Mouse (Mus musculus): ENCODE results near the gene Gm20604. TPM values are rescaled to one million over a fixed set of nuclear protein-coding genes. Genes with fewer than 3 reads are reported as not detected.
A peak's percentile ranks its signal among the peaks of the same experiment; 100 is the strongest.

Gene Gm20604
- total RNA-seq, 1 experiment, result 10.1 TPM

- H3K27ac ChIP-seq (ENCODE audit: insufficient read depth, low read depth, low read length, poor library complexity, severe bottlenecking), result no peak overlapping the region
- TF ChIP-seq ZNF384 (IDR thresholded peaks at IDR 0.05; ENCODE audit: low read depth, low read length) (no peak), ZC3H11A (IDR thresholded peaks at IDR 0.05; ENCODE audit: borderline replicate concordance, low read depth, low read length) (no peak), HCFC1 (IDR thresholded peaks at IDR 0.05; ENCODE audit: borderline replicate concordance, insufficient read depth, low read length) (no peak), MAFK (IDR thresholded peaks at IDR 0.05; ENCODE audit: insufficient read depth, low read depth, low read length) (no peak), CHD2 (IDR thresholded peaks at IDR 0.05; ENCODE audit: low read depth, low read length) (no peak)
- peaks cover 36% of the 10 kb centered on the region for H3K36me3 ChIP-seq (ENCODE audit: control insufficient read depth, insufficient read depth, low read length, poor library complexity, severe bottlenecking)
- in situ Hi-C loops (cut with MboI; ENCODE audit: low sequenced_read_pairs in 2 of 2, unreplicated experiment in 2 of 2), result loop anchor here in 1 of 2 experiments (25.0 kb wide), 1 partner anchor 776 kb away; the partner anchor contains the start of gene Cpsf2
- H3K4me1 ChIP-seq (ENCODE audit: control insufficient read depth in 2 of 2, insufficient read depth in 2 of 2, low read length in 2 of 2, poor library complexity in 1 of 2), result peaks cover 2% of the 10 kb centered on the region in 2 experiments; a peak in 1 of 4 replicates
- H3K9me3 ChIP-seq (ENCODE audit: control insufficient read depth, insufficient read depth, low read depth, low read length), result no peaks in the 10 kb centered on the region
- no peak for DNase-seq (ENCODE audit: low read depth, low spot score)
- no peak overlapping the region for H3K9ac ChIP-seq (ENCODE audit: insufficient read depth, low read depth, low read length, poor library complexity, severe bottlenecking)
- H3K4me3 ChIP-seq (ENCODE audit: insufficient read depth in 1 of 2, low read depth in 1 of 2, low read length in 2 of 2, poor library complexity in 1 of 2, severe bottlenecking in 1 of 2), result no peak overlapping the region
Observed at GRCm38 (mm10) chr12:102763696-102764095, 5.2 kb upstream of the Gm20604 start.

- DNase-seq (ENCODE audit: low read depth, low spot score), result no peak
- H3K4me1 ChIP-seq (ENCODE audit: control insufficient read depth in 2 of 2, insufficient read depth in 2 of 2, low read length in 2 of 2, poor library complexity in 1 of 2), result peaks cover 2% of the 10 kb centered on the region in 2 experiments; a peak in 1 of 4 replicates
- in situ Hi-C loops (cut with MboI; ENCODE audit: low sequenced_read_pairs in 2 of 2, unreplicated experiment in 2 of 2), result loop anchor here in 1 of 2 experiments (25.0 kb wide), 1 partner anchor 774 kb away; the partner anchor contains the start of gene Cpsf2
- H3K9me3 ChIP-seq (ENCODE audit: control insufficient read depth, insufficient read depth, low read depth, low read length), result no peaks in the 10 kb centered on the region
- H3K4me3 ChIP-seq (ENCODE audit: insufficient read depth in 1 of 2, low read depth in 1 of 2, low read length in 2 of 2, poor library complexity in 1 of 2, severe bottlenecking in 1 of 2), result no peak overlapping the region
- H3K36me3 ChIP-seq (ENCODE audit: control insufficient read depth, insufficient read depth, low read length, poor library complexity, severe bottlenecking), result peaks cover 24% of the 10 kb centered on the region
- no peak overlapping the region for H3K9ac ChIP-seq (ENCODE audit: insufficient read depth, low read depth, low read length, poor library complexity, severe bottlenecking)
- no peak for TF ChIP-seq HCFC1 (IDR thresholded peaks at IDR 0.05; ENCODE audit: borderline replicate concordance, insufficient read depth, low read length)
- TF ChIP-seq ZNF384 (IDR thresholded peaks at IDR 0.05; ENCODE audit: low read depth, low read length), result no peak
- no peak for TF ChIP-seq ZC3H11A (IDR thresholded peaks at IDR 0.05; ENCODE audit: borderline replicate concordance, low read depth, low read length)
- no peak for TF ChIP-seq CHD2 (IDR thresholded peaks at IDR 0.05; ENCODE audit: low read depth, low read length)
- TF ChIP-seq MAFK (IDR thresholded peaks at IDR 0.05; ENCODE audit: insufficient read depth, low read depth, low read length), result no peak
- no peak overlapping the region for H3K27ac ChIP-seq (ENCODE audit: insufficient read depth, low read depth, low read length, poor library complexity, severe bottlenecking)
Observed at GRCm38 (mm10) chr12:102761668-102762067, 3.2 kb upstream of the Gm20604 start.

DNA sequence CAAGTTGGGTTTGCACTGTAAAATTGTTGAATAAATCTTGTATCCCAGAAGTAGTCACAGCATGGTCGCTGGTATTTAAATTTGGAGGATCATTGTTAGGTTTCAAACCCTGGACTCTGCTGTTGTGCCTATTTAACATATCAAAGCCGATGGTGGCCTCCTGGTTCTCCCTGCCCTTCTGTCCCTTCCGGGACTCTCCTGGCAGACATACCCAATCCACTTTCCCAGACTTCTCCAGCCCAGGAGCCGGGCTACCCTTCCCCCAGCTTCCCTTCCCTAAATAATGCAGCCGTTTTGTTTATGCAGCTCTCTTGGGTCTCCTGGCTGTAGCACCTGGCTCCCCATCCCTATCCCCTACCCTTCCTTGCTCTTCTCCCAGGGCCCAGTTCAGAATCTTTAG is 464 bp upstream of the Gm20604 start:
- H3K4me3 ChIP-seq (ENCODE audit: insufficient read depth in 1 of 2, low read depth in 1 of 2, low read length in 2 of 2, poor library complexity in 1 of 2, severe bottlenecking in 1 of 2), result peak overlapping the region; percentile 91 to 97
- 0 out of 4 replicates have a peak, but pooled peaks cover 0 to 2% of the 10 kb centered on the region in 2 experiments for H3K4me1 ChIP-seq (ENCODE audit: control insufficient read depth in 2 of 2, insufficient read depth in 2 of 2, low read length in 2 of 2, poor library complexity in 1 of 2)
- H3K9me3 ChIP-seq (ENCODE audit: control insufficient read depth, insufficient read depth, low read depth, low read length), result no peaks in the 10 kb centered on the region
- no peak for DNase-seq (ENCODE audit: low read depth, low spot score)
- TF ChIP-seq ZC3H11A (IDR thresholded peaks at IDR 0.05; ENCODE audit: borderline replicate concordance, low read depth, low read length), result no peak
- TF ChIP-seq HCFC1 (IDR thresholded peaks at IDR 0.05; ENCODE audit: borderline replicate concordance, insufficient read depth, low read length), result no peak
- TF ChIP-seq MAFK (IDR thresholded peaks at IDR 0.05; ENCODE audit: insufficient read depth, low read depth, low read length), result no peak
- TF ChIP-seq ZNF384 (IDR thresholded peaks at IDR 0.05; ENCODE audit: low read depth, low read length), result no peak
- no peak; the same call in 1 of the 2 replicates for TF ChIP-seq CHD2 (IDR thresholded peaks at IDR 0.05; ENCODE audit: low read depth, low read length)
- in situ Hi-C loops (cut with MboI; ENCODE audit: low sequenced_read_pairs in 2 of 2, unreplicated experiment in 2 of 2), result loop anchor here in 1 of 2 experiments (25.0 kb wide), 1 partner anchor 772 kb away; the partner anchor contains the start of gene Cpsf2
- peaks cover 11% of the 10 kb centered on the region for H3K36me3 ChIP-seq (ENCODE audit: control insufficient read depth, insufficient read depth, low read length, poor library complexity, severe bottlenecking)
- H3K27ac ChIP-seq (ENCODE audit: insufficient read depth, low read depth, low read length, poor library complexity, severe bottlenecking), result peak overlapping the region; percentile 92
- H3K9ac ChIP-seq (ENCODE audit: insufficient read depth, low read depth, low read length, poor library complexity, severe bottlenecking), result peak overlapping the region; percentile 95

DNA sequence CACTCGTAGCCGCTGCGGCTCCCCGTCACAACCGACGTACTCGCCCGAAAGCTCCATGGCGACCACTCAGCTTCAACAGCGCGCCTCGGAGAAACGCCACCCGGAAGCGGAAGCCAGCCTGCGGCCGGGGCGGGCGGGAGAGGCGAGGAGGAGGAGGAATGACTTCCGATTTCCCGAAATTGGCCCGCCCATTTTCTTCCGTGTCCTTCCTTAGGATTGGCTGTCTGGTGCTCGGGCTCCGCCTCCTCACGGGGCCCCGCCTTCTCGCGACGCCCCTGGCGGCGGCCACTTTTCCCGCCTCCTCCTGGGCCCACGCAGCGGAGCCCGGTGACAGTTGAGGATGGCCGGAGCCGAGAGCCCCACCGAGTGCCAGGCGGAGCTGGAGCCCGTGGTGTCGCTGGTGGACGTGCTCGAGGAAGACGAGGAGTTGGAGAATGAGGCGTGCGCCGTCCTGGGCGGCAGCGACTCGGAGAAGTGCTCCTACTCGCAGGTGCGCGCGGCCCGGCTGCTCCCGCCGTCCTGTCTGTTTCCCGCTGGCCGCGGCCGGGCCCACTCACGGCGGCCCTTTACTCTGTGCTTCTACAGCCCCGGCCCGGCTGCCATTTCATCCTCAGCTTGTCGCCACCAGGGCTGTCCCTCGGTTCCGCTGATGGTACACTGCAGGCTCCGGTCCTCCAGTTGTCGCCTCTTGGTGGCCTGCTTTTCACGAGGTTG is 626 bp downstream of the Gm20604 start, which contains the start of the genes Gm28051, Gon7 and Ubr7:
Gene Gm28051, minus strand, starts transcription at position 77 of the 714 bp plus-strand sequence.
Gene Gon7, minus strand, starts transcription at position 115 of the 714 bp plus-strand sequence.
Gene Ubr7, plus strand, starts transcription at position 279 of the 714 bp plus-strand sequence.
- DNase-seq (ENCODE audit: low read depth, low spot score), result peak; percentile 96
- in situ Hi-C loops (cut with MboI; ENCODE audit: low sequenced_read_pairs in 2 of 2, unreplicated experiment in 2 of 2), result loop anchor here in 1 of 2 experiments (25.0 kb wide), 1 partner anchor 771 kb away; the partner anchor contains the start of gene Cpsf2
- Histone ChIP-seq H3K36me3 (ENCODE audit: control insufficient read depth, insufficient read depth, low read length, poor library complexity, severe bottlenecking) (peaks cover 9% of the 10 kb centered on the region; the same call in 1 of the 2 replicates), H3K4me1 (ENCODE audit: control insufficient read depth in 2 of 2, insufficient read depth in 2 of 2, low read length in 2 of 2, poor library complexity in 1 of 2) (0 out of 4 replicates have a peak, but pooled peaks cover 0 to 4% of the 10 kb centered on the region in 2 experiments), H3K9ac (ENCODE audit: insufficient read depth, low read depth, low read length, poor library complexity, severe bottlenecking) (peak within 1 kb of the TSS; percentile 95), H3K27ac (ENCODE audit: insufficient read depth, low read depth, low read length, poor library complexity, severe bottlenecking) (peak within 1 kb of the TSS; percentile 92), H3K4me3 (ENCODE audit: insufficient read depth in 1 of 2, low read depth in 1 of 2, low read length in 2 of 2, poor library complexity in 1 of 2, severe bottlenecking in 1 of 2) (peak within 1 kb of the TSS; percentile 91 to 97), H3K9me3 (ENCODE audit: control insufficient read depth, insufficient read depth, low read depth, low read length) (no peaks in the 10 kb centered on the region)
- no peak for TF ChIP-seq ZNF384 (IDR thresholded peaks at IDR 0.05; ENCODE audit: low read depth, low read length)
- TF ChIP-seq HCFC1 (IDR thresholded peaks at IDR 0.05; ENCODE audit: borderline replicate concordance, insufficient read depth, low read length), result peak; percentile 12; the same call in 1 of the 2 replicates
- TF ChIP-seq CHD2 (IDR thresholded peaks at IDR 0.05; ENCODE audit: low read depth, low read length), result no peak
- TF ChIP-seq MAFK (IDR thresholded peaks at IDR 0.05; ENCODE audit: insufficient read depth, low read depth, low read length), result no peak
